Mouse (Mus musculus): ENCODE measurements around the gene Akap2.

The Akap2 gene

GRCm38 (mm10) chr4:57906708-57907107 is 189.3 kb downstream of the Akap2 start:
- DNase-seq (ENCODE audit: low read depth, low spot score) = no peak

- no peak for DNase-seq (ENCODE audit: low read depth, low spot score)
These were observed 191.4 kb downstream of the Akap2 start for GRCm38 (mm10) chr4:57908860-57909259.

- no peak for DNase-seq (ENCODE audit: low read depth, low spot score)
These were observed 195.6 kb downstream of the Akap2 start for GRCm38 (mm10) chr4:57913021-57913420.

- peak; percentile 51 for DNase-seq (ENCODE audit: low read depth, low spot score)
These were observed 197.0 kb downstream of the Akap2 start for GRCm38 (mm10) chr4:57914193-57915190.

GRCm38 (mm10) chr4:57915216-57915965 is 197.9 kb downstream of the Akap2 start:
- DNase-seq (ENCODE audit: low read depth, low spot score) = no peak

- no peak for DNase-seq (ENCODE audit: low read depth, low spot score)
These were observed 198.8 kb downstream of the Akap2 start, which contains the start of gene D630039A03Rik for GRCm38 (mm10) chr4:57916201-57916661. TSS of gene D630039A03Rik (minus strand) at chr4:57916297.

- DNase-seq (ENCODE audit: low read depth, low spot score) = no peak
These were observed 199.3 kb downstream of the Akap2 start for GRCm38 (mm10) chr4:57916711-57917110.

GRCm38 (mm10) chr4:57919494-57920423 is 202.3 kb downstream of the Akap2 start:
- peak; percentile 98 for DNase-seq (ENCODE audit: low read depth, low spot score)

GRCm38 (mm10) chr4:57920522-57920921 is 203.1 kb downstream of the Akap2 start:
- DNase-seq (ENCODE audit: low read depth, low spot score) = peak; percentile 93

- DNase-seq (ENCODE audit: low read depth, low spot score) = no peak
These were observed 204.7 kb downstream of the Akap2 start for GRCm38 (mm10) chr4:57922171-57922570.

- DNase-seq (ENCODE audit: low read depth, low spot score) = peak; percentile 55
These were observed 207.2 kb downstream of the Akap2 start for GRCm38 (mm10) chr4:57924556-57925071.

GRCm38 (mm10) chr4:57927464-57928205 is 210.2 kb downstream of the Akap2 start:
- peak; percentile 81 for DNase-seq (ENCODE audit: low read depth, low spot score)

- DNase-seq (ENCODE audit: low read depth, low spot score) = no peak
These were observed 213.2 kb downstream of the Akap2 start for GRCm38 (mm10) chr4:57930559-57931170.

- peak; percentile 33 for DNase-seq (ENCODE audit: low read depth, low spot score)
These were observed 216.7 kb downstream of the Akap2 start for GRCm38 (mm10) chr4:57934181-57934580.

GRCm38 (mm10) chr4:57937292-57937691 is 219.8 kb downstream of the Akap2 start:
- no peak for DNase-seq (ENCODE audit: low read depth, low spot score)

- no peak for DNase-seq (ENCODE audit: low read depth, low spot score)
These were observed 223.2 kb downstream of the Akap2 start for GRCm38 (mm10) chr4:57940631-57941030.

- peak; percentile 38 for DNase-seq (ENCODE audit: low read depth, low spot score)
These were observed 225.4 kb downstream of the Akap2 start for GRCm38 (mm10) chr4:57942892-57943291.

Data from R1 (cell line).